Mouse (Mus musculus): ENCODE results near the gene Lgi4.

- TF ChIP-seq POLR2A (IDR thresholded peaks at IDR 0.05; ENCODE audit: low read depth, low read length) (no peak), CTCF (IDR thresholded peaks at IDR 0.05; ENCODE audit: extremely low read depth, insufficient read length, insufficient replicate concordance, low read depth, low read length) (no peak)
These were observed 58.3 kb downstream of the Lgi4 start for GRCm38 (mm10) chr7:31117465-31117864.

All from small intestine, adult 2 months (tissue).